Mouse (Mus musculus): ENCODE data around the gene Pde12.

GRCm38 (mm10) chr14:26662016-26662415 lies 7.7 kb downstream of the Pde12 start:
- no peak for TF ChIP-seq CTCF (IDR thresholded peaks at IDR 0.05; ENCODE audit: insufficient read depth, low read length)
- no peak for TF ChIP-seq POLR2A (IDR thresholded peaks at IDR 0.05; ENCODE audit: borderline replicate concordance, extremely low read depth, low read depth, low read length)
